Mouse (Mus musculus): ENCODE measurements around the gene Eif4e2.

DNA sequence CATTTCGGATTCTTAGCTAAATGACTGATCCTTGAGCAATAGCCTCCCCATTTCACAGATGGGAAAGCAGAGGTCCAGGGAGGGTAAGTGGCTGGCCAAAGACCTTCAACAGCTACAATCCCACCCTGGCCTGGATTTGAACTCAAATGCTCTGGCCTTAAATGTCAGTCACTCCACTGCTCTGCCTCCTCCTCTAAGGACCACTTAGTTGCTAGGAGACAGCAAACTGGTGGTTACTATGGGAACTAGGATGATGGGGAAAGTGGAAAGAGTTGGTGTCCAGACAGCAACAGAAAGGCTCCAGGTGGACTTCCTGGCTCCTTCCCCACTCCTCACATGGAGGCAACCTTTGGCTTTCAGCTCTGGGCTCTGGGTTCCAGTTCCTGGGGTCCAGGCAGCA is 42.4 kb upstream of the Eif4e2 start:
- TF ChIP-seq CTCF (IDR thresholded peaks at IDR 0.05; ENCODE audit: borderline replicate concordance, insufficient read depth, low read length): no peak
- TF ChIP-seq POLR2A (IDR thresholded peaks at IDR 0.05; ENCODE audit: low read depth, low read length): no peak

All from embryonic fibroblast, embryonic 13.5 days (primary cell).